Mouse (Mus musculus) kidney, embryonic 16.5 days (tissue): ENCODE measurements around the gene Pym1. TPM values are rescaled to one million over a fixed set of nuclear protein-coding genes. Genes with fewer than 3 reads are reported as not detected.

ENCODE experiments used
- ATAC-seq: fragments of 200-750 bp; cut with Nextera tagmentation; 2 replicates; pipeline ENCODE4 v1.8.0; 2017; ENCODE audit warnings: moderate TSS enrichment; ENCODE audit not compliant: low FRiP score, low TSS enrichment
- H3K27ac ChIP-seq: fragments of 300-500 bp; sonication (generic); 2 replicates; pipeline ENCODE4 v1.5.1; 2014; ENCODE audit warnings: low read length
- H3K27me3 ChIP-seq: fragments of 300-500 bp; sonication (generic); 2 replicates; pipeline ENCODE4 v1.6.1; 2014; ENCODE audit warnings: low read length, control low read depth, mixed read lengths; ENCODE audit not compliant: insufficient read depth
- H3K36me3 ChIP-seq: fragments of 300-500 bp; sonication (generic); 2 replicates; pipeline ENCODE4 v1.6.1; 2014; ENCODE audit warnings: low read length, control low read depth, mixed read lengths; ENCODE audit not compliant: insufficient read depth
- H3K4me1 ChIP-seq: fragments of 300-500 bp; sonication (generic); 2 replicates; pipeline ENCODE4 v1.6.1; 2014; ENCODE audit warnings: low read length, control low read depth, mixed read lengths; ENCODE audit not compliant: insufficient read depth
- H3K4me2 ChIP-seq: fragments of 300-500 bp; sonication (generic); replicated peaks from 2 replicates; pipeline ENCODE4 v1.6.1; 2014; ENCODE audit warnings: low read depth, low read length
- H3K4me3 ChIP-seq: fragments of 300-500 bp; sonication (generic); 2 replicates; pipeline ENCODE4 v1.5.1; 2014; ENCODE audit warnings: mild to moderate bottlenecking, low read length
- H3K9ac ChIP-seq: fragments of 300-500 bp; sonication (generic); replicated peaks from 2 replicates; pipeline ENCODE4 v1.6.1; 2014; ENCODE audit warnings: low read length
- H3K9me3 ChIP-seq: fragments of 300-500 bp; sonication (generic); 2 replicates; pipeline ENCODE4 v1.6.1; 2016; ENCODE audit warnings: low read length, control low read depth
- WGBS: fragments of 180-500 bp; shearing (Covaris S2); extraction: QIAGEN DNeasy Blood & Tissue Kit; methylation state at CpG from one replicate; pipeline ENCODE4 v1.1.7; 2014; 5-methylcytosine and 5-hydroxymethylcytosine counted together
- polyA plus RNA-seq: library from polyadenylated mRNA; unstranded; fragments of >200 nt; fragmentation: Nextera tagmentation; extraction: Ambion mirVana; gene quantifications from 2 replicates; pipeline ENCODE4 v1.2.1, GENCODE M21; 2015

The Pym1 gene
- polyA plus RNA-seq, 1 experiment from 2014 or later, result 40.3 TPM

GRCm38 (mm10) chr10:128803361-128803760 lies 55.7 kb downstream of the Pym1 start:
- Histone ChIP-seq H3K4me3 (peak overlapping the region; percentile 69), H3K36me3 (peaks cover 21% of the 10 kb centered on the region), H3K27ac (peak overlapping the region; percentile 98), H3K4me1 (peaks cover 39% of the 10 kb centered on the region), H3K27me3 (no peaks in the 10 kb centered on the region), H3K9me3 (no peaks in the 10 kb centered on the region), H3K9ac (peak overlapping the region; percentile 96), H3K4me2 (peak overlapping the region; percentile 95)
- ATAC-seq, result no peak
- 2% methylated on average over 6 of the region's 6 CpGs for WGBS

- H3K36me3 ChIP-seq, result peaks cover 24% of the 10 kb centered on the region
- H3K27me3 ChIP-seq, result no peaks in the 10 kb centered on the region
- peaks cover 43% of the 10 kb centered on the region for H3K4me1 ChIP-seq
- H3K4me2 ChIP-seq, result peak within 1 kb of the TSS; percentile 95
- H3K9ac ChIP-seq, result peak within 1 kb of the TSS; percentile 96
- H3K27ac ChIP-seq, result peak within 1 kb of the TSS; percentile 98
- 1% methylated on average over 14 of the region's 14 CpGs for WGBS
- H3K9me3 ChIP-seq, result no peaks in the 10 kb centered on the region
- peak; percentile 6 for ATAC-seq
- peak within 1 kb of the TSS; percentile 69 for H3K4me3 ChIP-seq
Observed at GRCm38 (mm10) chr10:128803771-128804270, 56.1 kb downstream of the Pym1 start, which contains the start of gene Dnajc14. Gene Dnajc14, plus strand, starts transcription at chr10:128804062.

- Histone ChIP-seq H3K4me2 (peak within 1 kb of the TSS; percentile 95), H3K27me3 (no peaks in the 10 kb centered on the region), H3K9ac (peak within 1 kb of the TSS; percentile 96), H3K4me1 (peaks cover 48% of the 10 kb centered on the region), H3K4me3 (peak within 1 kb of the TSS; percentile 69), H3K9me3 (no peaks in the 10 kb centered on the region), H3K36me3 (peaks cover 27% of the 10 kb centered on the region), H3K27ac (peak within 1 kb of the TSS; percentile 98)
- under 1% methylated on average over 28 of the region's 28 CpGs for WGBS
- ATAC-seq, result peak; percentile 64; the same call in 1 of the 2 replicates
Observed at GRCm38 (mm10) chr10:128804271-128805091, 56.8 kb downstream of the Pym1 start, which contains the start of gene Tmem198b. Gene Tmem198b, minus strand, starts transcription at chr10:128804370.

GRCm38 (mm10) chr10:128805092-128806000 lies 57.7 kb downstream of the Pym1 start:
- WGBS, result under 1% methylated on average over 70 of the region's 70 CpGs
- peak; percentile 93 for ATAC-seq
- H3K4me3 ChIP-seq, result peak overlapping the region; percentile 69
- H3K9me3 ChIP-seq, result no peaks in the 10 kb centered on the region
- peak overlapping the region; percentile 95 for H3K4me2 ChIP-seq
- no peaks in the 10 kb centered on the region for H3K27me3 ChIP-seq
- H3K4me1 ChIP-seq, result peaks cover 52% of the 10 kb centered on the region
- H3K36me3 ChIP-seq, result peaks cover 27% of the 10 kb centered on the region
- H3K27ac ChIP-seq, result peak overlapping the region; percentile 98
- peak overlapping the region; percentile 96 for H3K9ac ChIP-seq

- peak overlapping the region; percentile 65 for H3K4me2 ChIP-seq
- H3K9me3 ChIP-seq, result no peaks in the 10 kb centered on the region
- no peaks in the 10 kb centered on the region for H3K27me3 ChIP-seq
- 48% methylated on average over 6 of the region's 6 CpGs for WGBS
- peak overlapping the region; percentile 74 for H3K9ac ChIP-seq
- peaks cover 52% of the 10 kb centered on the region for H3K4me1 ChIP-seq
- H3K4me3 ChIP-seq, result peak overlapping the region; percentile 69
- no peak for ATAC-seq
- H3K36me3 ChIP-seq, result peaks cover 28% of the 10 kb centered on the region
- 0 out of 2 replicates have a peak overlapping the region, but pooled peaks have one; percentile 98 for H3K27ac ChIP-seq
Observed at GRCm38 (mm10) chr10:128806086-128806485, 58.4 kb downstream of the Pym1 start.

- peaks cover 52% of the 10 kb centered on the region for H3K4me1 ChIP-seq
- peaks cover 25% of the 10 kb centered on the region for H3K36me3 ChIP-seq
- no peaks in the 10 kb centered on the region for H3K27me3 ChIP-seq
- 89% methylated on average over 8 of the region's 8 CpGs for WGBS
- peak overlapping the region; percentile 74 for H3K9ac ChIP-seq
- ATAC-seq, result no peak
- H3K4me2 ChIP-seq, result peak overlapping the region; percentile 65
- no peaks in the 10 kb centered on the region for H3K9me3 ChIP-seq
- H3K4me3 ChIP-seq, result peak overlapping the region; percentile 69
- H3K27ac ChIP-seq, result no peak overlapping the region
Observed at GRCm38 (mm10) chr10:128807018-128807417, 59.3 kb downstream of the Pym1 start.

Other genes with a start within 250 kb of the Pym1 start
- gene Myl6b, start 249.2 kb upstream of the Pym1 start, polyA plus RNA-seq, result 4.2 and 5.7 TPM in 2 replicates
- gene Esyt1, start 222.0 kb upstream of the Pym1 start, polyA plus RNA-seq, result 23.2 and 24.2 TPM in 2 replicates
- 16.2 and 16.6 TPM in 2 replicates for gene Zc3h10, start 200.1 kb upstream of the Pym1 start, polyA plus RNA-seq
- 3,659 and 3,733 TPM in 2 replicates for gene Rpl41, start 198.6 kb upstream of the Pym1 start, polyA plus RNA-seq
- 200 and 203 TPM in 2 replicates for gene Pa2g4, start 181.9 kb upstream of the Pym1 start, polyA plus RNA-seq
- gene Erbb3, start 158.2 kb upstream of the Pym1 start, polyA plus RNA-seq, result 11.5 and 12.8 TPM in 2 replicates
- gene Rps26, start 121.1 kb upstream of the Pym1 start, polyA plus RNA-seq, result 628 and 640 TPM in 2 replicates
- 1.4 and 2.0 TPM in 2 replicates for gene Ikzf4, start 101.9 kb upstream of the Pym1 start, polyA plus RNA-seq
- gene Suox, start 73.8 kb upstream of the Pym1 start, polyA plus RNA-seq, result 15.9 and 16.3 TPM in 2 replicates
- gene Rab5b, start 51.6 kb upstream of the Pym1 start, polyA plus RNA-seq, result 84.4 and 86.0 TPM in 2 replicates
- 1.5 and 1.7 TPM in 2 replicates for gene Pmel, start 43.7 kb upstream of the Pym1 start, polyA plus RNA-seq
- 100 and 105 TPM in 2 replicates for gene Cdk2, start 42.9 kb upstream of the Pym1 start, polyA plus RNA-seq
- 6.8 and 7.8 TPM in 2 replicates for gene Dgka, start 3.0 kb upstream of the Pym1 start, polyA plus RNA-seq
- 0.89 and 0.98 TPM in 2 replicates for gene Mmp19, start 43.0 kb downstream of the Pym1 start, polyA plus RNA-seq
- 63.2 and 64.9 TPM in 2 replicates for gene Dnajc14, start 56.2 kb downstream of the Pym1 start, polyA plus RNA-seq
- gene Tmem198b, start 56.5 kb downstream of the Pym1 start, polyA plus RNA-seq, result 19.3 and 22.9 TPM in 2 replicates
- 194 and 198 TPM in 2 replicates for gene Sarnp, start 69.4 kb downstream of the Pym1 start, polyA plus RNA-seq
- gene Ormdl2, start 73.8 kb downstream of the Pym1 start, polyA plus RNA-seq, result 94.4 and 100 TPM in 2 replicates
- gene Gdf11, start 143.8 kb downstream of the Pym1 start, polyA plus RNA-seq, result 6.8 and 7.8 TPM in 2 replicates
- 775 and 850 TPM in 2 replicates for gene Cd63, start 153.1 kb downstream of the Pym1 start, polyA plus RNA-seq
- 17.7 and 20.5 TPM in 2 replicates for gene Rdh5, start 175.0 kb downstream of the Pym1 start, polyA plus RNA-seq
- 227 and 234 TPM in 2 replicates for gene Bloc1s1, start 176.1 kb downstream of the Pym1 start, polyA plus RNA-seq
- 3.9 and 4.0 TPM in 2 replicates for gene Itga7, start 185.9 kb downstream of the Pym1 start, polyA plus RNA-seq
- gene Mettl7b, start 213.1 kb downstream of the Pym1 start, polyA plus RNA-seq, result 12.0 and 17.1 TPM in 2 replicates
- gene Olfr9, start 241.5 kb downstream of the Pym1 start, polyA plus RNA-seq, result not detected in 2 replicates